ENCODE assay signal across 8 mouse cellular contexts in genomic region chrX:94235190-94235555, GRCm38 (mm10). TPM values are rescaled to one million over a fixed set of nuclear protein-coding genes. Genes with fewer than 3 reads are reported as not detected.
DNase-seq lines count a peak whose midpoint lies in the region; ATAC-seq and TF ChIP-seq lines count a peak whose summit lies in the region.

No protein-coding gene starts in this region.

- H3K27me3 ChIP-seq in embryonic facial prominence, embryonic 14.5 days (replicated peaks; ENCODE audit: control insufficient read depth, insufficient read depth, low read length): peaks cover 59% of the 10 kb centered on the region
- H3K27me3 ChIP-seq in intestine, embryonic 15.5 days (replicated peaks): peaks cover 12% of the 10 kb centered on the region; the same call in 1 of the 2 replicates
- H3K27me3 ChIP-seq in megakaryocyte, embryonic 14.5 days (replicated peaks): peaks cover 21% of the 10 kb centered on the region
- no peaks in the 10 kb centered on the region for H3K27me3 ChIP-seq in stomach, postnatal 0 days (ENCODE audit: control insufficient read depth, insufficient read depth, low read length)

- H3K4me1 ChIP-seq in embryonic facial prominence, embryonic 14.5 days (ENCODE audit: control insufficient read depth, insufficient read depth, low read length): no peaks in the 10 kb centered on the region
- no peaks in the 10 kb centered on the region for H3K4me1 ChIP-seq in intestine, embryonic 15.5 days (replicated peaks)
- no peaks in the 10 kb centered on the region; the same call in 1 of the 2 replicates for H3K4me1 ChIP-seq in megakaryocyte, embryonic 14.5 days
- no peaks in the 10 kb centered on the region for H3K4me1 ChIP-seq in stomach, postnatal 0 days (replicated peaks; ENCODE audit: control insufficient read depth, insufficient read depth)

- ATAC-seq in embryonic facial prominence, embryonic 14.5 days (ENCODE audit: low read depth): no peak
- ATAC-seq in intestine, embryonic 15.5 days: no peak; the same call in 1 of the 2 replicates
- ATAC-seq in stomach, postnatal 0 days (ENCODE audit: low FRiP score, low TSS enrichment): no peak; the same call in 1 of the 2 replicates

- DNase-seq in adrenal gland, postnatal 10 days: peak; percentile 32
- DNase-seq in adrenal gland, adult 8-10 months: no peak
- DNase-seq in right cerebral cortex, adult 18-20 months: peak; percentile 9
- DNase-seq in right cerebral cortex, postnatal 36 days (ENCODE audit: low spot score in 2 of 2): no peak
- no peak for DNase-seq in embryonic facial prominence, embryonic 14.5 days (ENCODE audit: low spot score)
- no peak for DNase-seq in stomach, postnatal 0 days (ENCODE audit: low spot score)

- 21% methylated on average over 15 of the region's 35 CpGs for WGBS in embryonic facial prominence, embryonic 14.5 days
- WGBS in intestine, embryonic 15.5 days: 14% methylated on average over 35 of the region's 35 CpGs
- WGBS in stomach, postnatal 0 days: 15% methylated on average over 35 of the region's 35 CpGs

- no peaks in the 10 kb centered on the region for H3K36me3 ChIP-seq in embryonic facial prominence, embryonic 14.5 days (ENCODE audit: control insufficient read depth, insufficient read depth, low read length)
- no peaks in the 10 kb centered on the region for H3K36me3 ChIP-seq in intestine, embryonic 15.5 days
- peaks cover 3% of the 10 kb centered on the region for H3K36me3 ChIP-seq in megakaryocyte, embryonic 14.5 days (replicated peaks; ENCODE audit: low read length)
- no peaks in the 10 kb centered on the region for H3K36me3 ChIP-seq in stomach, postnatal 0 days (ENCODE audit: control insufficient read depth, insufficient read depth, low read length)

- peak overlapping the region; percentile 87 for H3K27ac ChIP-seq in embryonic facial prominence, embryonic 14.5 days (replicated peaks; ENCODE audit: low read depth, low read length)
- H3K27ac ChIP-seq in intestine, embryonic 15.5 days: peak overlapping the region; percentile 66
- peak overlapping the region; percentile 85 for H3K27ac ChIP-seq in stomach, postnatal 0 days (replicated peaks)

- H3K9me3 ChIP-seq in embryonic facial prominence, embryonic 14.5 days (ENCODE audit: control insufficient read depth, low read length): no peaks in the 10 kb centered on the region
- no peaks in the 10 kb centered on the region for H3K9me3 ChIP-seq in intestine, embryonic 15.5 days
- 0 out of 2 replicates have a peak, but pooled peaks cover 4% of the 10 kb centered on the region for H3K9me3 ChIP-seq in megakaryocyte, embryonic 14.5 days
- H3K9me3 ChIP-seq in stomach, postnatal 0 days (ENCODE audit: control insufficient read depth, low read length): no peaks in the 10 kb centered on the region

- peak overlapping the region; percentile 61 for H3K4me3 ChIP-seq in embryonic facial prominence, embryonic 14.5 days (ENCODE audit: low read depth, low read length)
- peak overlapping the region; percentile 65 for H3K4me3 ChIP-seq in intestine, embryonic 15.5 days (replicated peaks)
- H3K4me3 ChIP-seq in megakaryocyte, embryonic 14.5 days (replicated peaks): peak overlapping the region; percentile 95
- H3K4me3 ChIP-seq in stomach, postnatal 0 days (ENCODE audit: low read depth, low read length): peak overlapping the region; percentile 66

- H3K9ac ChIP-seq in embryonic facial prominence, embryonic 14.5 days (ENCODE audit: low read depth, low read length): peak overlapping the region; percentile 78
- peak overlapping the region; percentile 63 for H3K9ac ChIP-seq in intestine, embryonic 15.5 days
- H3K9ac ChIP-seq in stomach, postnatal 0 days (ENCODE audit: low read length): peak overlapping the region; percentile 70

- no peak for TF ChIP-seq EP300 in stomach, postnatal 0 days (optimal IDR thresholded peaks at IDR 0.05)

- no peak for TF ChIP-seq CTCF in stomach, postnatal 0 days (IDR thresholded peaks at IDR 0.05; ENCODE audit: low read depth)

- peak overlapping the region; percentile 58 for H3K4me2 ChIP-seq in embryonic facial prominence, embryonic 14.5 days (ENCODE audit: low read depth, low read length)
- peak overlapping the region; percentile 53 for H3K4me2 ChIP-seq in intestine, embryonic 15.5 days (replicated peaks)
- peak overlapping the region; percentile 60 for H3K4me2 ChIP-seq in stomach, postnatal 0 days (replicated peaks; ENCODE audit: low read depth)

RNA-seq across cellular contexts. Expression of gene Klhl15, which starts 0.8 kb away (rescaled TPM):
- 10 to 100 TPM; 12.3 to 18.2 TPM for total RNA-seq in adrenal gland, postnatal 10 days (2021)
- 10 to 100 TPM; 14.7 to 23.6 (median 18.4) TPM for total RNA-seq in adrenal gland, adult 8-10 months (2022)
- polyA plus RNA-seq in embryonic facial prominence, embryonic 14.5 days (2014; fragmentation: Nextera tagmentation; extraction: Ambion mirVana): 9.9 and 10.5 TPM in 2 replicates
- polyA plus RNA-seq in intestine, embryonic 15.5 days (2015; fragmentation: Nextera tagmentation; extraction: Ambion mirVana): 6.0 and 6.6 TPM in 2 replicates
- 19.9 and 25.7 TPM in 2 replicates for polyA plus RNA-seq in megakaryocyte, embryonic 14.5 days (2012; ENCODE audit: insufficient read depth, low replicate concordance)
- polyA plus RNA-seq in stomach, postnatal 0 days (2015; fragmentation: Nextera tagmentation; extraction: Ambion mirVana): 5.6 and 5.9 TPM in 2 replicates

RNA-seq across cellular contexts. Expression of gene Eif2s3x, which starts 22.5 kb away (rescaled TPM):
- total RNA-seq in adrenal gland, postnatal 10 days (2021): 100 to 1,000 TPM; 116 to 181 TPM
- 100 to 1,000 TPM; 120 to 235 (median 168) TPM for total RNA-seq in adrenal gland, adult 8-10 months (2022)
- 58.7 and 66.2 TPM in 2 replicates for polyA plus RNA-seq in embryonic facial prominence, embryonic 14.5 days (2014; fragmentation: Nextera tagmentation; extraction: Ambion mirVana)
- 64.5 and 70.6 TPM in 2 replicates for polyA plus RNA-seq in intestine, embryonic 15.5 days (2015; fragmentation: Nextera tagmentation; extraction: Ambion mirVana)
- polyA plus RNA-seq in megakaryocyte, embryonic 14.5 days (2012; ENCODE audit: insufficient read depth, low replicate concordance): 6.4 and 12.6 TPM in 2 replicates
- 37.0 and 38.8 TPM in 2 replicates for polyA plus RNA-seq in stomach, postnatal 0 days (2015; fragmentation: Nextera tagmentation; extraction: Ambion mirVana)

Comparison
In these comparisons a context has a peak if more than half of its experiments do, and no peak if none do; other contexts are left out.
1. DNase-seq: peak in adrenal gland, postnatal 10 days (single experiment) and right cerebral cortex, adult 18-20 months (single experiment); none in adrenal gland, adult 8-10 months (single experiment), right cerebral cortex, postnatal 36 days (0 of 2), embryonic facial prominence, embryonic 14.5 days (single experiment) and stomach, postnatal 0 days (single experiment).
2. Peak in every context shown above with its lines, with median percentiles within 50 percentile points of each other: H3K27ac ChIP-seq, H3K4me2 ChIP-seq, H3K4me3 ChIP-seq and H3K9ac ChIP-seq.